Mouse (Mus musculus): ENCODE data around the gene Kcnt1. TPM values are rescaled to one million over a fixed set of nuclear protein-coding genes. Genes with fewer than 3 reads are reported as not detected.

Kcnt1 gene
- polyA plus RNA-seq, 2 experiments, result 0.08 TPM; not detected in 1

GRCm38 (mm10) chr2:25882276-25882675, 18.7 kb downstream of the Kcnt1 start:
- H3K4me3 ChIP-seq (ENCODE audit: insufficient read depth in 1 of 2, low read depth in 2 of 2, low read length in 2 of 2), result no peak overlapping the region
- DNase-seq (ENCODE audit: low read depth in 3 of 3, low spot score in 3 of 3), result no peak
- no peak for ATAC-seq (ENCODE audit: insufficient read depth)
- H3K36me3 ChIP-seq (replicated peaks; ENCODE audit: control insufficient read depth, insufficient read depth, low read depth), result no peaks in the 10 kb centered on the region
- TF ChIP-seq EP300 (IDR thresholded peaks at IDR 0.05; ENCODE audit: low read depth) (no peak), CTCF (IDR thresholded peaks at IDR 0.05; ENCODE audit: low read depth) (no peak)
- 16% methylated on average over 1 of the region's 1 CpGs for WGBS (ENCODE audit: insufficient replicate concordance)
- H3K4me2 ChIP-seq (ENCODE audit: low read depth), result no peak overlapping the region
- H3K27ac ChIP-seq, result no peak overlapping the region
- peaks cover 2 to 4% of the 10 kb centered on the region in 2 experiments; a peak in 2 of 4 replicates for H3K4me1 ChIP-seq (replicated peaks; ENCODE audit: control insufficient read depth in 2 of 2, insufficient read depth in 2 of 2, low read length in 1 of 2)
- H3K9me3 ChIP-seq (ENCODE audit: control insufficient read depth, low read length), result no peaks in the 10 kb centered on the region
- H3K9ac ChIP-seq (replicated peaks), result no peak overlapping the region
- H3K27me3 ChIP-seq (ENCODE audit: control insufficient read depth, insufficient read depth, low read length), result peaks cover 11% of the 10 kb centered on the region

- H3K4me2 ChIP-seq (ENCODE audit: low read depth), result no peak overlapping the region
- peaks cover 5 to 9% of the 10 kb centered on the region in 2 experiments; a peak in 2 of 4 replicates for H3K4me1 ChIP-seq (replicated peaks; ENCODE audit: control insufficient read depth in 2 of 2, insufficient read depth in 2 of 2, low read length in 1 of 2)
- H3K9me3 ChIP-seq (ENCODE audit: control insufficient read depth, low read length), result no peaks in the 10 kb centered on the region
- H3K27ac ChIP-seq, result no peak overlapping the region
- ATAC-seq (ENCODE audit: insufficient read depth) (no peak), DNase-seq (ENCODE audit: low read depth in 3 of 3, low spot score in 3 of 3) (no peak)
- H3K27me3 ChIP-seq (ENCODE audit: control insufficient read depth, insufficient read depth, low read length), result no peaks in the 10 kb centered on the region
- H3K9ac ChIP-seq (replicated peaks), result no peak overlapping the region
- no peaks in the 10 kb centered on the region for H3K36me3 ChIP-seq (replicated peaks; ENCODE audit: control insufficient read depth, insufficient read depth, low read depth)
- WGBS (ENCODE audit: insufficient replicate concordance), result 58% methylated on average over 3 of the region's 3 CpGs
- H3K4me3 ChIP-seq (ENCODE audit: insufficient read depth in 1 of 2, low read depth in 2 of 2, low read length in 2 of 2), result no peak overlapping the region
- TF ChIP-seq CTCF (IDR thresholded peaks at IDR 0.05; ENCODE audit: low read depth) (no peak), EP300 (IDR thresholded peaks at IDR 0.05; ENCODE audit: low read depth) (no peak)
These were observed 21.2 kb downstream of the Kcnt1 start for GRCm38 (mm10) chr2:25884756-25885155.

DNA sequence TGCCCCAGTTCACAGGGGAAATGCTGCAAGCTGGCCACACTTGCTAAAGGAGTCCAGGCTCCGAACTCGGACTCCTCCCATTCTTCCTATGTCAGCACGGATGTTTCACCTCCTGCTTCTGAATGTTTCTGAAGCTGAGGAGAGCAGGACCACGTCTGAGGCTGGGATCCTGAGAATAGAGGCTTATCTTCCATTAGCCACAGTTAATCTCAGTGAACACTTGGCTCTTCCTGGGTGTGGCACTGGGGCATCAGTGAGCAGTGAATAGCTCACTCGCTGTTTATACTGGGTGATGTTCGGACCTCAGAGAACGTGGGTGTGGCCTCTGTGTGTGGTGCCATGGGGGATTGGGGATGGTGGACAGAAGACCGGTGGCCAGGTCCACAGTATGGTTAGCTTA, 23.7 kb downstream of the Kcnt1 start:
- H3K4me2 ChIP-seq (ENCODE audit: low read depth), result no peak overlapping the region
- no peaks in the 10 kb centered on the region for H3K27me3 ChIP-seq (ENCODE audit: control insufficient read depth, insufficient read depth, low read length)
- DNase-seq (ENCODE audit: low read depth in 3 of 3, low spot score in 3 of 3) (peak; percentile 40 to 47 (median 41)), ATAC-seq (ENCODE audit: insufficient read depth) (peak; percentile 51; the same call in 1 of the 2 replicates)
- 27% methylated on average over 8 of the region's 8 CpGs for WGBS (ENCODE audit: insufficient replicate concordance)
- H3K9me3 ChIP-seq (ENCODE audit: control insufficient read depth, low read length), result no peaks in the 10 kb centered on the region
- no peak overlapping the region for H3K4me3 ChIP-seq (ENCODE audit: insufficient read depth in 1 of 2, low read depth in 2 of 2, low read length in 2 of 2)
- H3K27ac ChIP-seq, result no peak overlapping the region
- peaks cover 5 to 9% of the 10 kb centered on the region in 2 experiments; a peak in 2 of 4 replicates for H3K4me1 ChIP-seq (replicated peaks; ENCODE audit: control insufficient read depth in 2 of 2, insufficient read depth in 2 of 2, low read length in 1 of 2)
- TF ChIP-seq CTCF (IDR thresholded peaks at IDR 0.05; ENCODE audit: low read depth) (no peak), EP300 (IDR thresholded peaks at IDR 0.05; ENCODE audit: low read depth) (peak; percentile 23; the same call in 1 of the 2 replicates)
- no peaks in the 10 kb centered on the region for H3K36me3 ChIP-seq (replicated peaks; ENCODE audit: control insufficient read depth, insufficient read depth, low read depth)
- H3K9ac ChIP-seq (replicated peaks), result no peak overlapping the region

DNA sequence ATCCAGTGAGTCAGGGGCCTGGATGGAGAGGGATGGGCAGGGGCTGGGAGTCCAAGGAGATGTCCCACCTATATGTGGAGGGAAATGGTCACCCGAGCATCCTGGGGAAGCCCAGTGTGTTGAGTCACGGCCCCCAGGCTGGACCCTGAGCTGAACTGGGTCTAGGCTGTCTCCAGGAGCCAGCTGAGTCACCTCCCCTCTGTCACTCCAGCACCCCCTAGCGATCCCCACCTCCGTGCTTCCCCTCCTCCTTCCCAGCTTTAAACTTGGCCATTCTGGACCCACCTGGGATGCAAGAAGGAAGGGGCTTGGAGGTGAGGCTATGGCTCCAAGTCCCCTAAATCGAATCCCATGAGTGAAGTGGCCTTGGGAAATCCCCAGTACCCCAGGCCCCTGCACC, 24.6 kb downstream of the Kcnt1 start:
- ATAC-seq (ENCODE audit: insufficient read depth), result no peak
- no peak overlapping the region for H3K27ac ChIP-seq
- 47% methylated on average over 5 of the region's 5 CpGs for WGBS (ENCODE audit: insufficient replicate concordance)
- TF ChIP-seq CTCF (IDR thresholded peaks at IDR 0.05; ENCODE audit: low read depth), result peak; percentile 7; the same call in 1 of the 2 replicates
- TF ChIP-seq EP300 (IDR thresholded peaks at IDR 0.05; ENCODE audit: low read depth), result no peak
- H3K9ac ChIP-seq (replicated peaks), result no peak overlapping the region
- no peaks in the 10 kb centered on the region for H3K9me3 ChIP-seq (ENCODE audit: control insufficient read depth, low read length)
- H3K4me2 ChIP-seq (ENCODE audit: low read depth), result no peak overlapping the region
- H3K36me3 ChIP-seq (replicated peaks; ENCODE audit: control insufficient read depth, insufficient read depth, low read depth), result no peaks in the 10 kb centered on the region
- peaks cover 5 to 9% of the 10 kb centered on the region in 2 experiments; a peak in 2 of 4 replicates for H3K4me1 ChIP-seq (replicated peaks; ENCODE audit: control insufficient read depth in 2 of 2, insufficient read depth in 2 of 2, low read length in 1 of 2)
- no peak overlapping the region for H3K4me3 ChIP-seq (ENCODE audit: insufficient read depth in 1 of 2, low read depth in 2 of 2, low read length in 2 of 2)
- H3K27me3 ChIP-seq (ENCODE audit: control insufficient read depth, insufficient read depth, low read length), result no peaks in the 10 kb centered on the region
- no peak for DNase-seq (ENCODE audit: low read depth in 3 of 3, low spot score in 3 of 3)

DNA sequence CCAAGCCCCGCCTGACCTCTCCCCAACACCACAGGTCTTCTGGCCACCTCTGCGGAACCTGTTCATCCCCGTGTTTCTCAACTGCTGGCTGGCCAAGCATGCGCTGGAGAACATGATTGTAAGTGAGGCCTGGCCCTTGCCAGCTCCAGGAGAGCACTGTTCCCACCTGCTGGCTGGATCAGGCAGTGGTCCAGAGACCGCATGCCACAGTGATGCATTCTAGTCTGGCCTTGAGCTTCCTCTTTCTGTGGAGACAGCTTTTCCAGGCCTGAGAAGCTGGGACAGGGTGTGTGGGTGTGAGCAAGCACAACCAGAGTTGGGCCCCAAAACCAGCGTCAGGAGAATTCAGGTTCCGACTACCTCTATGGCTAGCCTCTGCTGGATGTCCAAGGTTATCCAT, 28.9 kb downstream of the Kcnt1 start:
- no peaks in the 10 kb centered on the region for H3K9me3 ChIP-seq (ENCODE audit: control insufficient read depth, low read length)
- DNase-seq (ENCODE audit: low read depth in 3 of 3, low spot score in 3 of 3) (no peak), ATAC-seq (ENCODE audit: insufficient read depth) (no peak)
- no peak overlapping the region for H3K27ac ChIP-seq
- WGBS (ENCODE audit: insufficient replicate concordance), result 52% methylated on average over 7 of the region's 7 CpGs
- no peaks in the 10 kb centered on the region for H3K36me3 ChIP-seq (replicated peaks; ENCODE audit: control insufficient read depth, insufficient read depth, low read depth)
- no peak overlapping the region for H3K9ac ChIP-seq (replicated peaks)
- no peak overlapping the region for H3K4me3 ChIP-seq (ENCODE audit: insufficient read depth in 1 of 2, low read depth in 2 of 2, low read length in 2 of 2)
- H3K4me1 ChIP-seq (replicated peaks; ENCODE audit: control insufficient read depth in 2 of 2, insufficient read depth in 2 of 2, low read length in 1 of 2), result peaks cover 1 to 3% of the 10 kb centered on the region in 2 experiments; a peak in 1 of 4 replicates
- no peaks in the 10 kb centered on the region for H3K27me3 ChIP-seq (ENCODE audit: control insufficient read depth, insufficient read depth, low read length)
- no peak overlapping the region for H3K4me2 ChIP-seq (ENCODE audit: low read depth)
- TF ChIP-seq CTCF (IDR thresholded peaks at IDR 0.05; ENCODE audit: low read depth), result peak; percentile 20; the same call in 1 of the 2 replicates
- no peak for TF ChIP-seq EP300 (IDR thresholded peaks at IDR 0.05; ENCODE audit: low read depth)
